Mouse (Mus musculus) hindbrain, embryonic 13.5 days (tissue): ENCODE results near the gene Tefm. TPM values are rescaled to one million over a fixed set of nuclear protein-coding genes. Genes with fewer than 3 reads are reported as not detected.

Source experiments
- ATAC-seq: fragments of 200-750 bp; cut with Nextera tagmentation; 2 replicates; pipeline ENCODE4 v1.8.0; 2017; ENCODE audit warnings: moderate TSS enrichment; ENCODE audit not compliant: low FRiP score
- H3K27ac ChIP-seq: fragments of 300-500 bp; sonication (generic); 2 replicates; pipeline ENCODE4 v1.5.1; 2015; ENCODE audit warnings: inconsistent platforms, mild to moderate bottlenecking, moderate library complexity
- H3K27me3 ChIP-seq: fragments of 300-500 bp; sonication (generic); 2 replicates; pipeline ENCODE4 v1.6.1; 2015; ENCODE audit warnings: mild to moderate bottlenecking, inconsistent platforms
- H3K36me3 ChIP-seq: fragments of 300-500 bp; sonication (generic); 2 replicates; pipeline ENCODE4 v1.6.1; 2015; ENCODE audit warnings: mild to moderate bottlenecking, inconsistent platforms
- H3K4me1 ChIP-seq: fragments of 300-500 bp; sonication (generic); replicated peaks from 2 replicates; pipeline ENCODE4 v1.6.1; 2015; ENCODE audit warnings: inconsistent platforms
- H3K4me2 ChIP-seq: fragments of 300-500 bp; sonication (generic); 2 replicates; pipeline ENCODE4 v1.6.1; 2015; ENCODE audit warnings: inconsistent platforms, mild to moderate bottlenecking, moderate library complexity
- H3K4me3 ChIP-seq: fragments of 300-500 bp; sonication (generic); 2 replicates; pipeline ENCODE4 v1.5.1; 2015; ENCODE audit warnings: mild to moderate bottlenecking, inconsistent platforms
- H3K9ac ChIP-seq: fragments of 300-500 bp; sonication (generic); 2 replicates; pipeline ENCODE4 v1.6.1; 2015; ENCODE audit warnings: mild to moderate bottlenecking, inconsistent platforms
- H3K9me3 ChIP-seq: fragments of 300-500 bp; sonication (generic); 2 replicates; pipeline ENCODE4 v1.6.1; 2016; ENCODE audit warnings: inconsistent platforms
- WGBS: fragments of 180-500 bp; shearing (Covaris S2); methylation state at CpG from one replicate; pipeline ENCODE4 v1.1.7; 2015; 5-methylcytosine and 5-hydroxymethylcytosine counted together
- polyA plus RNA-seq: library from polyadenylated mRNA; unstranded; fragments of >200 nt; fragmentation: Nextera tagmentation; extraction: Ambion mirVana; gene quantifications from 2 replicates; pipeline ENCODE4 v1.2.1, GENCODE M21; 2015

Tefm gene
- polyA plus RNA-seq, 1 experiment from 2014 or later: 25.9 TPM

DNA sequence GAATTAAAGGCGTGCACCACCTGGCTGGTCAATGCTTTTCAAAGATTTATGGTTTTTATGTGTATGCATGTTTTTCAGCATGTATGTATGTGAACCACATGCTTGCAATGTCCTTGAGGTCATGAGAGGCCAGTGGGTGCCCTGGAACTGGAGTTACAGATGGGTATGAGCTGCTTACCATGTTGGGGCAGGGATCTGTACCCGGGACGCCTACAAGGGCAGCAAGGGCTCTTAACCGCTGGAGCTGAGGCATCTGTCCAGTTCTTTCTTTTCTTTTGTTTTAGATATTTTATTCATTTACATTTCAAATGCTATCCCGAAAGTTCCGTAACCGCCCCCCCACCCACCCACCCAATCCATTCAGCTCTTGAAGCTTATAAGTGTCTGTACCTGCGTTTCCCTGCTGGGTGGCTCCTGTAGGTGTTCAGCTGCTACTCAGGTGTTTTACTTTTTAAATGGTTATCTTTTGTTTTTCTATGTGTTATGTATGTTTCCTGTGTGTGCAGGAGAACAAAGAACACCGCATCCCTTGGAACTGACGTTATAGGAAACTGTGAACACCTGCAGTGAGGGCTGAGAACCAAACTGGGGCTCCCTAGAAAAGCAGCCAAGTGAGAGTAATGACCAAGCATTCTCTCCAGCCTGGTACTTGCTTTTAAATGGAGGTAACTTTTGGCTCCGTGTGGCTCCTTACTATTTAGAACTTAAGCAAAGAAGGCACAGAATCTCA, 5.9 kb downstream of the Tefm start:
- 87% methylated on average over 11 of the region's 11 CpGs for WGBS
- no peak for ATAC-seq
- no peaks in the 10 kb centered on the region for H3K9me3 ChIP-seq
- no peaks in the 10 kb centered on the region for H3K27me3 ChIP-seq
- no peak overlapping the region for H3K27ac ChIP-seq
- peaks cover 38% of the 10 kb centered on the region for H3K36me3 ChIP-seq
- peaks cover 10% of the 10 kb centered on the region for H3K4me1 ChIP-seq
- H3K9ac ChIP-seq: no peak overlapping the region
- no peak overlapping the region for H3K4me3 ChIP-seq
- H3K4me2 ChIP-seq: no peak overlapping the region

DNA sequence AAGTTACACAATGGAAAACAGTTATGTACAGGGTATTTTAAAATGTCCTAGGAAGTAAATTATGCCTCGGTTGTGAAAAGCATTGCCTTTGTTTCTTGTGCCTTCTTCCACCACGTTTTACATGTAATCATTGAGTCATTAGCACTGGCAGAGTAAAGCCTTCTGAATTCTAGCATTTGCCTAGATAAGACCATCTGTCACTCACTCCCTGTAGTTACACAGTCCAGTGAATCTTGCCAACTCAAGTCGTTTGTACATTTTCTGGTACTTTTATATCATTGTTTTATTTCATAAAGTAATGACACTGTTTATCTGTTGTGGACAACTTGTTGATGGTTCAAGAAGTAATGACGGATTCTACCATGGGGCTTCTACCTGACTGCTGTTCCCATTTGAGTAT, 7.2 kb downstream of the Tefm start:
- WGBS: 79% methylated on average over 4 of the region's 4 CpGs
- peaks cover 42% of the 10 kb centered on the region for H3K36me3 ChIP-seq

DNA sequence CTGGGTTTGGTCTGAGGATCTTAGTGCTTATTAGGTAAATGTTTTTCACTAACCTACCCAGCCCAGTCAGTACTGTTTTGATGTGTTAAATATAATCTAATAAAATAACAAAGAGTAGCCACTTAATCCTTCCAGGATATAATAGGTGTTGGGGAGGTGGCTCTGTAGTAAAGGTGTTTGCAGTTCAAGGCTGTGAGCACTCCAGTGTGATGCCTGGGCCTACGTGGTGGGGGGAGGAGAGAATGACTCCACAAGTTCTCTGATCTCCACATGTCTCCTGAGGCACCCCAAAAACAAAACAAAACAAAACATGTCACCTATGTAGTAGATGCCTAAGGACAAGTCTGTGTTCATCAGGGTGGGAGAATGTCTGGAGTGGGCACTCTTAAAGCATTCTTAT, 9.9 kb downstream of the Tefm start:
- WGBS: 75% methylated on average over 1 of the region's 1 CpGs
- H3K27ac ChIP-seq: no peak overlapping the region
- no peak overlapping the region for H3K4me3 ChIP-seq
- H3K36me3 ChIP-seq: peaks cover 42% of the 10 kb centered on the region
- no peak for ATAC-seq
- H3K9ac ChIP-seq: no peak overlapping the region
- no peak overlapping the region for H3K4me2 ChIP-seq
- no peaks in the 10 kb centered on the region for H3K4me1 ChIP-seq
- no peaks in the 10 kb centered on the region for H3K9me3 ChIP-seq
- no peaks in the 10 kb centered on the region for H3K27me3 ChIP-seq

More for the DNA sequence above, 7.2 kb downstream of the Tefm start:
- Histone ChIP-seq H3K4me1 (no peaks in the 10 kb centered on the region), H3K9me3 (no peaks in the 10 kb centered on the region), H3K9ac (no peak overlapping the region), H3K27me3 (no peaks in the 10 kb centered on the region), H3K27ac (no peak overlapping the region), H3K4me2 (no peak overlapping the region), H3K4me3 (no peak overlapping the region)
- ATAC-seq: no peak

DNA sequence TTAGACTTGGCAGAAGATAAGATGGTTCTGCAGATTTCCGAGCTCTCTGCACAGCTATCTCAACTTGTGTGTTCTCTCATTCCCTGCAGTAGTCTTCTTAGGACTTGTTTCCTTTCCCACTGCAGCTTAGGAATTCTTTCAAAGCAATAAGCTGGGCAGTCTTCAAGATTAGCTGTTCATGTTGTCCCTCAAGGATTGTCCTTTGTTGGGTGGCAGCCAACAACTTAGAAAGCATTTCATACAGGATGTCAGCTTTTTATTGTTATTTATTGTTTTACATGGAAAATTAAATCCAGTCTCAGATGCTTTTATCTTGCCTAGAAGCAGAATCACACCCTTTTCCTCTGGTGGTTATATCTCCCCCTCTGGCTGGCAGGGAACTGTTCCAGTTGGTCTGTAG, 25.6 kb downstream of the Tefm start:
- no peaks in the 10 kb centered on the region for H3K27me3 ChIP-seq
- 98% methylated on average over 1 of the region's 1 CpGs for WGBS
- no peak overlapping the region for H3K4me2 ChIP-seq
- H3K4me3 ChIP-seq: no peak overlapping the region
- H3K36me3 ChIP-seq: peaks cover 53% of the 10 kb centered on the region
- ATAC-seq: no peak
- no peak overlapping the region for H3K27ac ChIP-seq
- H3K9ac ChIP-seq: no peak overlapping the region
- no peaks in the 10 kb centered on the region for H3K9me3 ChIP-seq
- no peaks in the 10 kb centered on the region for H3K4me1 ChIP-seq

DNA sequence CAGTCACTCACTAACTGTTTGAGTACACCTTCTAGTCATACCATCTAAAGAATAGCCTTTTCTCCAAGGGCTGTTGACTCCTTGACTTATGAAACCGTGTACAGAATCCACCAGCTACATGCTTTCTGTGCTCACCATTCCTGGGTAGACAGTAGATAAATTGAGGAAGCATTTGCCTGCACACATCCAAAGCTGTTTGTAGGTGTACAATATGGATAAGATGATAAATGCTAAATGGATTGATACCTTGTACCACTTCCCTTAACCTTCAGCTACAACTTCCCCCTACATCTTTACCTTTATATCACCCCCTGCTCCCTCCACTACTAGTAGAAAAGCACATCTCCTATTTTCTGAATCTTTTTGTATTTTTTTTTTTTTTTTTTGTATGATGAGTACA, 37.6 kb downstream of the Tefm start:
- H3K4me1 ChIP-seq: no peaks in the 10 kb centered on the region
- H3K4me2 ChIP-seq: no peak overlapping the region
- no peak overlapping the region for H3K4me3 ChIP-seq
- H3K27ac ChIP-seq: no peak overlapping the region
- H3K27me3 ChIP-seq: no peaks in the 10 kb centered on the region
- WGBS: 90% methylated on average over 1 of the region's 1 CpGs
- ATAC-seq: no peak
- H3K9ac ChIP-seq: no peak overlapping the region
- H3K9me3 ChIP-seq: no peaks in the 10 kb centered on the region
- peaks cover 42% of the 10 kb centered on the region for H3K36me3 ChIP-seq

DNA sequence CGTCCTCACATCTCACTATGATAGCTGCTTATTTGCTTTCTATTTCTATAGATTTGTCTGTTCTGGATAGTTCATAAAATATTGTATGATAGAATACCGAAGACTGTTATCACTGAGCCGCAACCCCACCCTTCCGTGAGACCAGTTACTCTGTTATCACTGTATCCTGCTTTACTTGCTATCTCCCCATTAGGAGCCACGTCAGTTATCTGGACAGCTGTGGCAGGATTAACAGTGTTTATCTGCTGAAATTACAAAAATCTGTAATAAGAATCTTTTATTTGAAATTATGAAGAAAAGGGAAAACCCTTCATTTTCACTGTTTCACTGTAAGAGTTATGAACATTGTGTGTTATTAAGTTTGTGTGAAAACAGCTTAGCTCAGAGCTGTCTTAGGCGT, 40.7 kb downstream of the Tefm start:
- no peak overlapping the region for H3K9ac ChIP-seq
- no peak overlapping the region for H3K4me2 ChIP-seq
- H3K27me3 ChIP-seq: no peaks in the 10 kb centered on the region
- peaks cover 35% of the 10 kb centered on the region for H3K36me3 ChIP-seq
- H3K4me1 ChIP-seq: no peaks in the 10 kb centered on the region
- no peak overlapping the region for H3K27ac ChIP-seq
- ATAC-seq: no peak
- H3K4me3 ChIP-seq: no peak overlapping the region
- WGBS: 97% methylated on average over 6 of the region's 6 CpGs
- no peaks in the 10 kb centered on the region for H3K9me3 ChIP-seq

DNA sequence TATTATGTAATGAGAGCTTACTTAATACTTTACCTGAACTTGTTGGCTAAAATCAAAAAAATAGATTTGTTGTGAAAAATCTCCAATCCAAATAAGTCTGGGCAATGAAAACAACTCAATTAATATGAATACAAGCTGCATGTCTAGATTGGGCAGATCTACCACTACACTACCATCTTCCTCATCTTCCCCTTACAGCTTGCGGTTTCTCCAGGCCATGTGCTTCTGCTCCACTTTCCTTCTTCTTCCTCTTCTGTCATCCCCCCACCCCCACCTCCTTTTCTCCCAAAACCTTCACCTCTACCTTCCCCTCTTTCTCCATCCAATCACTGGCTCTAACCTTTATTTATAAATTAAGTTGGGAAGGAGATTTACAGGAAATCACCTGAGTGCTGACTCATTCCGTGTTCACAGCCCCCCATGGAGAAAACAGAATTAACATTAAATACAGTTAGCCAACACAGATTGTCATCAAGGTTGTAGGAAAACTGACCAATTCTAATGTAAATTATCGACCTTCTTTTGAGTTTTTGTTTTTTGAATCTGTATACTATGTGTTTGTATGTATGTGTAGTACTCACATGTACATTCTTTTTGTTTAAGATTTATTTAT, 43.4 kb downstream of the Tefm start:
- no peak for ATAC-seq
- Histone ChIP-seq H3K36me3 (peaks cover 31% of the 10 kb centered on the region), H3K27ac (no peak overlapping the region), H3K9me3 (no peaks in the 10 kb centered on the region), H3K9ac (no peak overlapping the region), H3K27me3 (no peaks in the 10 kb centered on the region), H3K4me1 (no peaks in the 10 kb centered on the region), H3K4me3 (no peak overlapping the region), H3K4me2 (no peak overlapping the region)
- WGBS: 96% methylated on average over 3 of the region's 3 CpGs

DNA sequence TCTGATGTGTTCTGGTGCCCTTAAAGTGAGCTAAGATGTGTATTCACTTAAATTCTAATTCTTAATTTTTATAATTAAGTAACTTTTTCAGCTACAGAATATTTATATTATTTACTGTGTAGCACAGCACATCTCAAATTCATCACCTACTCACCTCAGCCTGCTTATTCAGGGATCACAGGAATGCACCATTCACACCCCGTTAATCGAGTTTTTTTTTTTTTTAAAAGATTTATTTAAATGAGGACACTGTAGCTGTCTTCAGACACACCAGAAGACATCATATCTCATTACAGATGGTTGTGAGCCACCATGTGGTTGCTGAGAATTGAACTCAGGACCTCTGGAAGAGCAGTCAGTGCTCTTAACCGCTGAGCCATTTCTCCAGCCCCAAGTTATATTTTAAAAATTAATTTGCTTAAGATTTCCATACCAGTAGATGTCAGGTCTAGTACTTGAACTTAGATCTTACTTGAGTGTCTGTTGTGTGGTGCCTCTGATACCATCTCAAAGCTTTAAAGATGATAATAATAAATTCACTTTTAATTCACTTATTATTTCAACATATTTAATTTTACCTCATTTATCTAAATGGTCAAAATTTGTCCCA, 51.3 kb downstream of the Tefm start:
- no peak overlapping the region for H3K27ac ChIP-seq
- ATAC-seq: no peak
- peaks cover 5% of the 10 kb centered on the region; the same call in 1 of the 2 replicates for H3K36me3 ChIP-seq
- H3K4me2 ChIP-seq: peak overlapping the region; percentile 92
- WGBS: 66% methylated on average over 3 of the region's 3 CpGs
- no peaks in the 10 kb centered on the region for H3K9me3 ChIP-seq
- H3K4me3 ChIP-seq: peak overlapping the region; percentile 98; the same call in 1 of the 2 replicates
- no peak overlapping the region for H3K9ac ChIP-seq
- H3K27me3 ChIP-seq: no peaks in the 10 kb centered on the region
- peaks cover 16% of the 10 kb centered on the region for H3K4me1 ChIP-seq

DNA sequence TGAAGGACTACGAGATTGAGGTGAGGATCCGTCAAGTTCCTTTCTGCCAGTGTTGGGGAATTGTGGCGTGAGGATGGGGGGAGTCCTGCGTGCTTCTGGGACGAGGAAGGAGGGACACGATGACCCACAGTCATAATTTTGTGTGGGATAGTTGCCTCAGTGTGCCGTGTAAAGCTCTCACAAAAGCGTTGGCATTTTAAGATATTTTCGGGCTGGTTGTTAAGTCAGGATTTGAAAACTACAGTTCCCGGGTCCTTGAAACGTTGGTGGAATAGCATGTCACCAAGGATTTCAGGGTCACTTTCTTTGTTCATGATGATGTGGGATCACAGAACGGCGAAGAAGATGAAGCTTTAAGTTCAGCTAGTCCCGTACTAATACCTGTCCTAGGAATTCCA, 52.2 kb downstream of the Tefm start:
- WGBS: under 1% methylated on average over 14 of the region's 14 CpGs
- Histone ChIP-seq H3K4me3 (peak overlapping the region; percentile 98), H3K27me3 (no peaks in the 10 kb centered on the region), H3K9ac (peak overlapping the region; percentile 92), H3K36me3 (no peaks in the 10 kb centered on the region), H3K9me3 (no peaks in the 10 kb centered on the region), H3K4me1 (peaks cover 16% of the 10 kb centered on the region), H3K4me2 (peak overlapping the region; percentile 92), H3K27ac (no peak overlapping the region; the same call in 1 of the 2 replicates)
- no peak for ATAC-seq

DNA sequence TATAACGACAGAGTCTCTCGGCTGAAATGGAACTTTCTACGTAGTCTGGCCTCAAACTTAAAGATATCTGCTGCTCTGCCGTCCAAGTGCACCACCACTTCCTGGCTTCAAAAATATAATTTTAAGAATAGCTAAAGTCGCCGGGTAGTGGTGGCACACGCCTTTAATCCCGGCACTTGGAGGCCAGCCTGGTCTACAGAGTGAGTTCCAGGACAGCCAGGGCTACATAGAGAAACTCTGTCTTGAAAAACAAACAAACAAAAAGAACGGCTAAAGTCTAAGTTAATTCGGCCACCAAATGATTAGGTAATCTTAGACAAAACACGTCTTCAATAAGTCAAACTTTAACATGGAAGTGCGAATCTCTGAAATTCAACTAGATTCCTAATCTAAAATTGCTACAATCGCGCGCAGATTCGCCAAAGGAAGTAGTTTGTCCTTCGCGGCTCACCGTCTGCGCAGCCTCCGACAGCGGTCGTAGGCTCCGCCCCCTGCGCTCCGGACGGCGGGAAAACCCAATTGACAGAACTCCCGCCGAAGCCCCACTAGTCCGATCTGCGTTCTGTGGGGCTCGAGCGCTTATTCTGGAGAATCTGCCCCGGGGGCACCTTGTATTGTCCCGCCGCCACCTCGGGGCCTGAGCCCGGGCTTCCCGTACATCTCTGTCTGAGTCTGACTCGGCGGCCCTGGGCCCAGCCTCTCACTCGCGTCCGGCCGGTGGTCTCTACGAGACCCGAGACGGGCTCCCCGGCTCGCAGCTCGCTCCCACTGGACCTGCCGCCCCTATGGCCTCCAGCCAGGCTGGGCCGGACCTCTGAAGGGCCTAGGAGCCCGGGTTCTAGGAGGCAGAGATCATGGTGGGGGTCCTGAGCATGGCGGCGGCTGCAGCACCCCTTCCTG, 52.8 kb downstream of the Tefm start, which contains the start of gene Atad5:
TSS of gene Atad5 (plus strand) at position 484 of the 900 bp plus-strand sequence.
- peak; percentile 84 for ATAC-seq
- 6% methylated on average over 57 of the region's 57 CpGs for WGBS

DNA sequence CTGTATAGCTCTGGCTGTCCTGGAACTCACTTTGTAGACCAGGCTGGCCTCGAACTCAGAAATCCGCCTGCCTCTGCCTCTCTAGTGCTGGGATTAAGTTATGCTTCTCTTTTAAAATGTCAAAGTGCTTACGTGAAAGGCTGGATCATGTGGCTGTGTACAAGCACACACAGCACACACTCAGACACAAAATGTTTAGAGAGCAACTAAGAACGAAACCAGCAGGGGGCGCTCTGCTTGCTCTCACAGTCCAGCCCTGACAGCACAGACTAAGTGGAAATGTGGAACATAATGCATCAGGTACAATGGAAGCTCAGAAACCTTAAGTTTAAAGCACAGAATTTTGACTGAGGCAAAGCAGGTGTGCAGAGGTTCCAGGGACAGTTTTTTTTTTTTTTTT, 55.1 kb downstream of the Tefm start:
- H3K27me3 ChIP-seq: no peaks in the 10 kb centered on the region
- H3K4me3 ChIP-seq: no peak overlapping the region
- H3K4me1 ChIP-seq: peaks cover 16% of the 10 kb centered on the region
- no peaks in the 10 kb centered on the region for H3K9me3 ChIP-seq
- H3K9ac ChIP-seq: no peak overlapping the region
- H3K4me2 ChIP-seq: no peak overlapping the region
- H3K27ac ChIP-seq: no peak overlapping the region
- WGBS: 6% methylated on average over 5 of the region's 5 CpGs
- no peaks in the 10 kb centered on the region for H3K36me3 ChIP-seq
- no peak for ATAC-seq

More for the DNA sequence above, 52.8 kb downstream of the Tefm start, which contains the start of gene Atad5:
- peak within 1 kb of the TSS; percentile 92 for H3K9ac ChIP-seq
- no peaks in the 10 kb centered on the region for H3K27me3 ChIP-seq
- H3K9me3 ChIP-seq: no peaks in the 10 kb centered on the region
- peak within 1 kb of the TSS; percentile 3; the same call in 1 of the 2 replicates for H3K27ac ChIP-seq
- peaks cover 16% of the 10 kb centered on the region for H3K4me1 ChIP-seq
- H3K4me3 ChIP-seq: peak within 1 kb of the TSS; percentile 98
- no peaks in the 10 kb centered on the region for H3K36me3 ChIP-seq
- peak within 1 kb of the TSS; percentile 92 for H3K4me2 ChIP-seq
